Mouse (Mus musculus) cortical plate, adult 2 months (tissue): ENCODE results near the gene Nudt15. TPM values are rescaled to one million over a fixed set of nuclear protein-coding genes. Genes with fewer than 3 reads are reported as not detected.
"Not testable (repeated sequence)": the region's sequence is repeated elsewhere in the genome, so short reads cannot be mapped to it uniquely, and the experiment has no call there.

Source experiments
- H3K27ac ChIP-seq: fragments of 200-500 bp; 2 replicates; pipeline ENCODE4 v1.5.1; 2012; ENCODE audit warnings: low read length, control low read depth, inconsistent platforms; ENCODE audit not compliant: insufficient read depth
- H3K4me1 ChIP-seq: fragments of 200-500 bp; 2 replicates; pipeline ENCODE4 v1.6.1; 2011; ENCODE audit warnings: low read length; ENCODE audit not compliant: control insufficient read depth, insufficient read depth
- H3K4me3 ChIP-seq: fragments of 200-500 bp; 2 replicates; pipeline ENCODE4 v1.5.1; 2011; ENCODE audit warnings: mild to moderate bottlenecking, low read length, control low read depth; ENCODE audit not compliant: insufficient read depth
- CTCF ChIP-seq: fragments of 200-500 bp; IDR thresholded peaks from 2 replicates; pipeline ENCODE4 v1.5.1; 2011; ENCODE audit warnings: mild to moderate bottlenecking, control low read depth, low read length; ENCODE audit not compliant: insufficient read depth; ENCODE audit errors: extremely low read depth
- POLR2A ChIP-seq: fragments of 200-500 bp; IDR thresholded peaks from 2 replicates; pipeline ENCODE4 v1.6.1; 2011; ENCODE audit warnings: mild to moderate bottlenecking, low read length, control low read depth; ENCODE audit not compliant: insufficient read depth; ENCODE audit errors: extremely low read depth
- polyA plus RNA-seq: library from polyadenylated mRNA; depleted of rRNA; stranded (reverse); fragments of >200 nt; gene quantifications from 2 replicates; pipeline ENCODE4 v1.2.3, GENCODE M21; 2012; rRNA removed

Nudt15 gene
- 3.5 and 3.6 TPM in 2 replicates for polyA plus RNA-seq

DNA sequence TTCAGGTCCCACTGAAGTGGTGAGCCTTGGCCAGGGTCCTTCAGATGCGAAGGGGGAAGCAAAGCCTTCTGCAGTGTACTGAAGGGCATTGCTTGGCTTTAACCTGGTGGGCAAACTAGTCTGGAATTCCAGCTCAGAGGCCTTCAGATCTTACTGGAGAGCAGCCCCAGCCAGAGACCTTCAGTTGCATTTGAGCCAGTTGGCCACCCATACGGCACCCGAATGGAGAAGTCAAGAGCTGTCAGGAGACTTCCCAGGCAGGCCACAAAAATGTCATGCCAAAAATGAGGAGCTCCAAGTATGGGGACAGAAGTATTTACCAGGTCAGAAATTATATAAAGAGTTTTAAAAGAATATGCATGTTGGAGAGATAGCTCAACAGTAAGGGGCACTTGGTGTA, at the start of gene Nudt15:
Gene Nudt15, minus strand, starts transcription at position 192 of the 400 bp plus-strand sequence.
- no peak within 1 kb of the TSS for H3K27ac ChIP-seq
- H3K4me1 ChIP-seq = no peaks in the 10 kb centered on the region
- TF ChIP-seq CTCF = no peak
- no peak for TF ChIP-seq POLR2A
- H3K4me3 ChIP-seq = no peak within 1 kb of the TSS

DNA sequence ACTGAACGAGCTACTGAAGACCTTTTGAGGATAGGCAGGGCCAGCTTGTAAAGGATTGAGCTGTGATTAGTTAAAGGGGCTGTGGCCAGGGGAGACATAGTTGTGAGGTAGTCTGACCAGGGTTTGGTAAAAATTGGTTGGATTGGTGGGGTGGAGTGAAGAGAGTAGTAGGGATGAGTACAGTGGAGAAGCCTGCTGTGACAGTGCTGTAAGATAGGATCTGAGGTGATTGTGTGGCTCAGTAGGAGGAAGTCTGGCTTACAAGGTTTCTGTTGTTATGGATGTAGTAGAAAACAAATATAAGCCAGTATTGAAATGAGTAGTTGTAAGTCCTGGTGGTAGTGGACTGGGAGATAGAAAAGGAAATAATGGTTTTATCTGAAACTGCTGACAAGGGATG, 44.1 kb upstream of the Nudt15 start:
- no peaks in the 10 kb centered on the region for H3K4me1 ChIP-seq

DNA sequence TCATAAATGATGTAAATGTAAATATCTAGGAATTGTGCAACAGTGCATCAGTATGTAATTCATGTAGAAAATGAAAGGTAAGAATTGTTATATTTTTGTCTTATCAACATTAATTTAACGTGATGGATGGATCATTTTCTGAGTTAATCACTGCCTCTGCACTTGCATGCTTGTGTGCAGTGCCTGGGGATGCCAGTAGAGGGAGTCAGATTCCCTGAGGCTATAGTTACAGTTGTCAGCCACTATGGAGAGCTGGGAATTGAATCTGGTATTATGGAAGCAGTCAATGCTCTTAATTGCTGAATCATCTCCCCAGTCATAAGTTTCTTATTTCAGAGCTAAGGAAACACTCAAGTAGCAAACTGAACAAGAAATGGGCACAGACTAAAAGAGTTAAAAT, 40.0 kb upstream of the Nudt15 start:
- Histone ChIP-seq H3K27ac (no peak overlapping the region), H3K4me3 (no peak overlapping the region), H3K4me1 (no peaks in the 10 kb centered on the region)
- TF ChIP-seq POLR2A = no peak
- 0 out of 2 replicates have a peak, but pooled peaks have one; percentile 11 for TF ChIP-seq CTCF

More for the DNA sequence above, 44.1 kb upstream of the Nudt15 start:
- Histone ChIP-seq H3K4me3 (no peak overlapping the region), H3K27ac (no peak overlapping the region)
- no peak for TF ChIP-seq CTCF
- TF ChIP-seq POLR2A = no peak

DNA sequence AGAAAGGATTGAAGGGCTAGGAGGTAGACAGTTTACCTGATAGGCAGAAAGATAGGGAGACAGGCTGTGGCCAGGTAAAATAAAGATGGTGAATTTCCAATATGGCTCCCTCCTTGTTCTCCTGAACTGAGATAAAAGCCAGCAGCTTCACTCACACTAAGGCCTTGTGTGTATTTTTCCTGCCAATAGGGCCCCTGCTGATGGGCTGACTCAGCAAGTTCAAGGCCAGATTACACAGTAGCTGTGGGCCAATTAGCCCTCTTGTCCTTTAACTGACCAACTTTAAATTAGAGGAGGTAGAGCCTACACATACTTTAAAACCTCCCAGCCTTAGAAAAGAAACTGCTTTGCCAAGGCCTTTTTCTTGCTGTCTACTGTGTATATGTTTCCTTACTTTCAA, 28.3 kb upstream of the Nudt15 start:
- no peak overlapping the region for H3K27ac ChIP-seq
- TF ChIP-seq POLR2A (no peak), CTCF (no peak)
- H3K4me1 ChIP-seq = no peaks in the 10 kb centered on the region
- H3K4me3 ChIP-seq = no peak overlapping the region

DNA sequence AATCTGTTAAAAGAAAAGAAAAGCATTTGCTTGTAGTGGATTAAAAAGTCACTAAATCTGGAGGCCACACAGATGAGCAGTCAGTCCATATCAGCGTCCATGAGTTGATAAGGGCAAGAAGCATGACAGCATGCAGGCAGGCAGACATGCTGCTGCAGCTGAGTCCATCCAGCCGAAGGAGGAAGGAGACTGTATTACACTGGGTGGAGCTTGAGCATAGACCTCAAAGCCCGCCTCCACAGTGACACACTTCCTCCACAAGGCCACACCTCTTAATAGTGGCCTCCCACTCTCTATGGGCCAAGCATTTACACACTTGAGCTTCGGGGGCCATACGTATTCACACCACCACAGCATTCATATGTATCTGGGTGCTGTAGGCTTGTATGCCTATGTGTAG, 26.0 kb upstream of the Nudt15 start:
- no peak for TF ChIP-seq CTCF
- TF ChIP-seq POLR2A = no peak
- Histone ChIP-seq H3K4me3 (no peak overlapping the region), H3K4me1 (no peaks in the 10 kb centered on the region), H3K27ac (no peak overlapping the region)

DNA sequence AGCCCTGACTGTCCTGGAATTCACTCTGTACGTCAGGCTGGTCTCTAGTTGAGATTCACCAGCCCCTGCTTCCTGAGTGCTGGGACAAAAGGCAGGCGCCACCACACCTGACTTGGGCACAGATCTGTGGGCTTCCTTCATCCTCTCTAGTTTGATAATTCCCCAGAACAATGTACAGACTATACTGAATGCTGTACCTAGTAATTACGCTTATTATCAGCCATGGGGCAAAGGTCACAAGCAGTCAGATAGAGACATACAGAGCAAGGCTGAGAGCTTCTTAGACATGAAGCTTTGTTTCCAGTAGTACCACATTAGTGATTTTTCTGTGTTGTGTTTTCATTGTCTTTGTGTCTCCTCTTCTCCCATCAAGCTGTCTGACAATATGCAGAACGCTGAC, 23.1 kb upstream of the Nudt15 start:
- Histone ChIP-seq H3K4me1 (no peaks in the 10 kb centered on the region), H3K27ac (no peak overlapping the region), H3K4me3 (no peak overlapping the region)
- TF ChIP-seq CTCF (no peak), POLR2A (no peak)

DNA sequence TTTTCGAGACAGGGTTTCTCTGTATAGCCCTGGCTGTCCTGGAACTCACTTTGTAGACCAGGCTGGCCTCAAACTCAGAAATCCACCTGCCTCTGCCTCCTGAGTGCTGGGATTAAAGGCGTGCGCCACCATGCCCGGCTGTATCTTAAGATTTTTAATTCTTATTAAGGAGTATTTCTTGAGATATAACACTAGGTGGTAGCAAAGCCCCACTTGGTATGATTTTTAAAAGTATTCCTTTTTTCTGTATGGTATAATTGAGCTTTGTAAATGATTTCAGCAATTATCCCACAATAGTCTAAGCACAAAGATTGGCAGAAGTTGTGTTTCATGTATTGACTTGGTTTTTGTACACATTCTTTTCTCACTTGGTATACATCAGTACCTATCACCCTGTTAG, 21.8 kb upstream of the Nudt15 start:
- not testable (repeated sequence) for H3K4me1 ChIP-seq, H3K4me3 ChIP-seq, H3K27ac ChIP-seq

DNA sequence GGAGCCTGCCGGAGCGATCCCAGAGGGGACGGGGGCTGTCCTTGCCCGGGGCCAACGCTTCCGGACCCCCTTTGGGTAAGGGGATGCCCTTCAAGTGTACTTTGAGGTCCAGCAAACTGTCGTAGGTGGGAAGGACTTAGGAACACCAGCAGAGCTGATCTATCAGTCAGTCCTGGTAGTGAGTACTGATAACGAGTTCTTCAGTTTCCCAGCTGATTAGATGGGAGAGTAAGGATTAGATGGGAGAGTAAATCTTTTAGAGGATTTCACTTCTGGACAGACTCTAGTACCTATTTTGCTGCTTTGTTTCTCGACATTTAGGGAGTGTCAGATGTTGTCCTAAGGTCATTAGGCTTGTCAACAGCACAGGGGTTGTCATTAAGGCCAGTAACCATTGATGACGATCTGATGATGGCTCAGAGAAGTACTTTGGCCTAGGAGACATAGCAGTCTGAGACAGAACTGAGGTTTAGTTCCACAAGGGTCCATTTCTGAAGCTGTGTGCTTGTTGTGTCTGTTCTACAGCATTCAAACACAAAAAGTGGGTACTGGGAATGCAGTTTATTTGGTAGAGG, 5.2 kb upstream of the Nudt15 start:
- peak overlapping the region; percentile 74 for H3K4me3 ChIP-seq
- peaks cover 5% of the 10 kb centered on the region; the same call in 1 of the 2 replicates for H3K4me1 ChIP-seq
- H3K27ac ChIP-seq = 0 out of 2 replicates have a peak overlapping the region, but pooled peaks have one; percentile 23
- no peak for TF ChIP-seq POLR2A
- no peak for TF ChIP-seq CTCF

DNA sequence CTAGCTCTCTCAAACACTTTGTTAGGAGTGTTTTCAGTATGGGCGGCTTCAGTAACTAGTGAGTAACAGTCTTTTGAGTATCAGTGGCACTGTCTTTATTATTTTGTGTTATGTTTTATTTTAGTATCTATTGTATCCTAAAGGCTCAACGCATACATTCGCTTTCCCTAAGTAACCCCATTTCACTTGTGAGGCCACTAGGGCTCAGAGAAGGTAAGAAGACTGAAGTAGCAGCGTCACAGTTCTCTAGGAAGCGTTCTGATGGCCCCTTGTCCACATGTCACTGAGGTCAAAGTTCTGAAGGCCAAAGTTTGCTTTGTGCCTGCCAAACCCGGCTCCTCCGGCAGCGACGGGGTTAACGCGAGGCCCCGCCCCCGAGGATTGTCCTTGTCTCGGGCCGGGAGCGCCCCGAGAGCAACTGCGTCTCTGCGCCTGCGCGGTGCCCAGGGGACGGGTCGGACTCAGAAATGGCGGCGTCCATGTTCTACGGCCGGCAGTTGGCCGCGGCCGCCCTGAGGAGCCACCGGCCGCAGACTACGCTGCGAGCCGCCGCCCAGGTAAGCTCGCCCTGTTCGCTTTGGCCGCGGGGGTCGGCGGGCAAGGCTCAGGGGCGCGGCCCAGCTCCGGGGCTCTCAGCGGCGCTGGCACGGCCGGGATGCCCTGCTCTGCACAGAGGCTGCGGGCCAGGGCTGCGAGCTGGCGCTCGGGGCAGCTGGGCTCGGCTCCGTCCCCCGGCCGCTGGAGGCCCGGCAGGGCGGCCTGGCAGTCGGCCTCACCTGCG, 4.5 kb upstream of the Nudt15 start:
- peak overlapping the region; percentile 74 for H3K4me3 ChIP-seq
- TF ChIP-seq POLR2A (no peak; the same call in 1 of the 2 replicates), CTCF (no peak)
- H3K4me1 ChIP-seq = peaks cover 5% of the 10 kb centered on the region; the same call in 1 of the 2 replicates
- H3K27ac ChIP-seq = 0 out of 2 replicates have a peak overlapping the region, but pooled peaks have one; percentile 23

DNA sequence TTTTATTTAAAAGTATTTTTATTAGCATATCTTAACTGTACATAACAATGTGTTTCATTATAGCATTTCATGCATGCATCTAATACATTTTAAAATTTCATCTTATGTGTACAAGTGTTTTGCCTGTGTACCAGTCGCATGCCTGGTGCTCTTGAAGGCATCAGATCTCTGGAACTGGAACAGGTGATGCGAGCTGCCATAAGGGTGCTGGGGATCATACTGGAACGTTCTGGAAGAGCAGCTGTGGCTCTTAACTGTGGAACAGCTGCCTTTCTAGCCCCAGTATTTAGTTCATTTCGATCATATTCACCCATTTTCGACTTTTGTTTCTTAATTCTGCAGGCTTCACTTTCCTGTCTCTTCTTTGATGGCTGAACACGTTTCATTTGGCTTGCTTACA, 3.1 kb upstream of the Nudt15 start:
- Histone ChIP-seq H3K4me3 (no peak overlapping the region), H3K27ac (no peak overlapping the region), H3K4me1 (peaks cover 5% of the 10 kb centered on the region; the same call in 1 of the 2 replicates)
- TF ChIP-seq POLR2A (no peak), CTCF (no peak)
